Mouse (Mus musculus): ENCODE measurements around the gene Zmym3. TPM values are rescaled to one million over a fixed set of nuclear protein-coding genes. Genes with fewer than 3 reads are reported as not detected.

Zmym3 gene
- total and polyA plus RNA-seq, 2 experiments from 2014 or later: 129 to 226 TPM

DNA sequence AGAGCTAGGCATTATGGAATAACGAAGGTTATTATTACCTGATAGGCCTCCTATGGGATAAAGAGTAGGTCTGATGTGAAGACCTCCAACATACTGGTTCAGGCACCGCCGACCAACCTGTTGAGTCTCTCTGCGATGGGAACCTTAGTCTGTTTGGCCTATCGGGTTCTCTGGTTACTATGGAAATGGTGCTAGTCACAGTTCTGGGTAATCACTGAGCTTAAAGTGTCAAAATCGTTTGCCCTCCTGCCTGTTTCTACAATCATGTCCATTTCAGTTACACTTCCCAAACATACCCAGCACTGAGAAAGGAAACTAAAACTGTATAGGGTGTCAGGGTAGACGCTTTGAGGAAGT is 8.1 kb upstream of the Zmym3 start:
- H3K27me3 ChIP-seq (ENCODE audit: insufficient read depth, low read length): no peaks in the 10 kb centered on the region
- TF ChIP-seq CTCF (IDR thresholded peaks at IDR 0.05): no peak
- no peak overlapping the region for H3K9ac ChIP-seq (replicated peaks; ENCODE audit: low read length, poor library complexity, severe bottlenecking)
- peak overlapping the region; percentile 17 for H3K4me3 ChIP-seq (ENCODE audit: low read depth, low read length)
- H3K9me3 ChIP-seq (ENCODE audit: low read length): no peaks in the 10 kb centered on the region
- DNase-seq (ENCODE audit: low spot score) (no peak), ATAC-seq (ENCODE audit: low FRiP score) (peak; percentile 17; the same call in 1 of the 2 replicates)
- no peaks in the 10 kb centered on the region for H3K4me1 ChIP-seq (ENCODE audit: insufficient read depth, low read length)
- H3K36me3 ChIP-seq (ENCODE audit: insufficient read depth, low read length): no peaks in the 10 kb centered on the region
- H3K4me2 ChIP-seq (ENCODE audit: low read depth, low read length, poor library complexity, severe bottlenecking): peak overlapping the region; percentile 35
- peak overlapping the region; percentile 65 for H3K27ac ChIP-seq (ENCODE audit: low read depth, low read length)
- 23% methylated on average over 7 of the region's 7 CpGs for WGBS

DNA sequence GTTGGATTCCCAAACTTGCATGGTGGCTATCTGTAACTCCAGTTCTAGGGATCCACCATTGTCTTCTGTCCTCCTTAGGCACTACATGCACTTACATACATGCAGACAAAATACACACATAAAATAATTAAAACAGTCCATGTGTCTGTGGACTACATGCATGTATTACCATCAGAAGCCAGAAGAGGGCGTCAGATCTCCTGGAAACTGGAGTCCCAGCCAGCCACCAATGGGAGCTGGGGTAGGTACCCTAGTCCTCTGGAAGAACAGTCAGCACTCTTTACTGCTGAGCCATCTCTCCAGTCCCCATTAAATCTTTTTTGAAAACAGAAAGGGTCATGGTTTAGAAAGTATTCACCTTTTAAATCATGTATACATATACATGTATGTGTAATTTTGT is 7.1 kb upstream of the Zmym3 start:
- Histone ChIP-seq H3K9me3 (ENCODE audit: low read length) (no peaks in the 10 kb centered on the region), H3K4me3 (ENCODE audit: low read depth, low read length) (no peak overlapping the region), H3K36me3 (ENCODE audit: insufficient read depth, low read length) (no peaks in the 10 kb centered on the region), H3K9ac (replicated peaks; ENCODE audit: low read length, poor library complexity, severe bottlenecking) (no peak overlapping the region), H3K27ac (ENCODE audit: low read depth, low read length) (no peak overlapping the region), H3K27me3 (ENCODE audit: insufficient read depth, low read length) (no peaks in the 10 kb centered on the region), H3K4me1 (ENCODE audit: insufficient read depth, low read length) (no peaks in the 10 kb centered on the region), H3K4me2 (ENCODE audit: low read depth, low read length, poor library complexity, severe bottlenecking) (no peak overlapping the region)
- WGBS: 11% methylated on average over 1 of the region's 1 CpGs
- TF ChIP-seq CTCF (IDR thresholded peaks at IDR 0.05): peak; percentile 43
- ATAC-seq (ENCODE audit: low FRiP score) (no peak), DNase-seq (ENCODE audit: low spot score) (no peak)

DNA sequence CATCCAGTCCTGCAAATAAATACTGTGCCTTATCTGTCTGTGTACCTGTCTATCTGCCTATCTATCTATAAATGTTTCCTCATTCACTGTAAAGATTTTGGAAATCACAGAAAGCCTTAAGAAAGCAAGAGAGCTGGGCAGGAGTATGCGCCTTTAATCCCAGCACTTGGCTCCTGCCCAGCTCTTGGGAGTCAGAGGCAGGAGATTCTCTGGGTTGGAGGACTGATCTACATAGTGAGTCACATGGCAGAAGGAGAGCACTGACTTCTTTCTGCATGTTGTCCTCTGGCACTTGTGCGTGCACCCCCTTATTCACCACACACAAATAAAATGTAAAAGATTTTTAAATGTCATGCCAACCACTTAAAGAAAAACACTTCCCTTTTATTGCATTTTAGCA is 2.8 kb upstream of the Zmym3 start:
- no peak for TF ChIP-seq CTCF (IDR thresholded peaks at IDR 0.05)
- no peak overlapping the region for H3K9ac ChIP-seq (replicated peaks; ENCODE audit: low read length, poor library complexity, severe bottlenecking)
- DNase-seq (ENCODE audit: low spot score) (no peak), ATAC-seq (ENCODE audit: low FRiP score) (no peak)
- WGBS: 72% methylated on average over 2 of the region's 2 CpGs
- no peak overlapping the region for H3K4me2 ChIP-seq (ENCODE audit: low read depth, low read length, poor library complexity, severe bottlenecking)
- H3K4me3 ChIP-seq (ENCODE audit: low read depth, low read length): no peak overlapping the region
- H3K9me3 ChIP-seq (ENCODE audit: low read length): no peaks in the 10 kb centered on the region
- H3K27ac ChIP-seq (ENCODE audit: low read depth, low read length): no peak overlapping the region
- H3K4me1 ChIP-seq (ENCODE audit: insufficient read depth, low read length): no peaks in the 10 kb centered on the region
- H3K27me3 ChIP-seq (ENCODE audit: insufficient read depth, low read length): no peaks in the 10 kb centered on the region
- H3K36me3 ChIP-seq (ENCODE audit: insufficient read depth, low read length): no peaks in the 10 kb centered on the region

DNA sequence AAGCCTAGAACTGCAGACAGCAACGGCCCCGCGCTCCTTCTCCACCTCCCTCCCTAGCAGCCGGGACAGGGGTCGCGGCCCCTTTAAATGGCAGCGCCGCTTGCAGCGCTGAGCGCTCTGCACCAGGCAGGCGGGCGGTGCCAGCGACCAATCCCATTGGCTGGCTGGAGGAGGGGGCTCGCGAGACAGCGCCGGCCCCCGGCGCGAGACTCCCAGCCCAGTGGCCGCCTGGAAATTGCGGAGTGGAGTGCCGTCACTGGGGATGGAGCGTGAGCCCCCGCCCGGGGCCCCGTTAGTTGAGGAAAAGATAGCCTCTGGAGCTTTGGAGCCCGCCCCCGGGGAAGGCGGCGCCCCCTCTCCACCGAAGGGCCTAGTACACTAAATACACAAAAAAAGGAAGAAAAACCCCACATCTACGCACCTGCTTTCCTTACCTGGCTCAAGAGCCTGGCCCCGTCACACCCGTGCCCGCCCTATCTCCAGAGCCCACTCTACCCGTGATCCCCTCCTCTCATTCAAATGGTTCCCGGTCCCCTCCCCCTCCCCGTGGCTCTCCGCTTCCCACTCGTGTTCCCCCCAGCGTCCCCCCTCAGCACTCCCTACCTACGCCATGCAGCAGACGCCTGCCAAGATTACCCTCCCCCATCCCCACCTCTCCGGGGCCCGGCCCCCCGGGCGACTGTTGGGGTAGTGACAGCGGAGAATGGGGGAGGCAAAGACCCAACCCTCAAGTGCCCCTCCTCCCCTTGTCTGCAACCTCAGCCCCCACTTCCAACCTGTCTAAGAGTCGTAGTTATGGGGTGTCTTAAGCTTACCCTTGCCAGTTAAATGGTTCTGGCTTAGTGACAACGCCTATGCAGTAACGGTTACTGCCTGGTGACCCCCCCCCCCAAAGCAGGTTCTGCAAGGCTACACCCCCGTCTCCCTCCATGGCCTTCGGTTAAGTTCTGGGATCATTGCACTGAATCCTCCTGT is 637 bp downstream of the Zmym3 start:
- Histone ChIP-seq H3K4me2 (ENCODE audit: low read depth, low read length, poor library complexity, severe bottlenecking) (peak overlapping the region; percentile 71), H3K9me3 (ENCODE audit: low read length) (no peaks in the 10 kb centered on the region), H3K27me3 (ENCODE audit: insufficient read depth, low read length) (no peaks in the 10 kb centered on the region), H3K4me3 (ENCODE audit: low read depth, low read length) (peak overlapping the region; percentile 49), H3K9ac (replicated peaks; ENCODE audit: low read length, poor library complexity, severe bottlenecking) (peak overlapping the region; percentile 80), H3K27ac (ENCODE audit: low read depth, low read length) (peak overlapping the region; percentile 86), H3K4me1 (ENCODE audit: insufficient read depth, low read length) (no peaks in the 10 kb centered on the region), H3K36me3 (ENCODE audit: insufficient read depth, low read length) (0 out of 2 replicates have a peak, but pooled peaks cover 2% of the 10 kb centered on the region)
- DNase-seq (ENCODE audit: low spot score): peak; percentile 93
- peak; percentile 95 for ATAC-seq (ENCODE audit: low FRiP score)
- WGBS: 23% methylated on average over 51 of the region's 54 CpGs
- no peak for TF ChIP-seq CTCF (IDR thresholded peaks at IDR 0.05)

DNA sequence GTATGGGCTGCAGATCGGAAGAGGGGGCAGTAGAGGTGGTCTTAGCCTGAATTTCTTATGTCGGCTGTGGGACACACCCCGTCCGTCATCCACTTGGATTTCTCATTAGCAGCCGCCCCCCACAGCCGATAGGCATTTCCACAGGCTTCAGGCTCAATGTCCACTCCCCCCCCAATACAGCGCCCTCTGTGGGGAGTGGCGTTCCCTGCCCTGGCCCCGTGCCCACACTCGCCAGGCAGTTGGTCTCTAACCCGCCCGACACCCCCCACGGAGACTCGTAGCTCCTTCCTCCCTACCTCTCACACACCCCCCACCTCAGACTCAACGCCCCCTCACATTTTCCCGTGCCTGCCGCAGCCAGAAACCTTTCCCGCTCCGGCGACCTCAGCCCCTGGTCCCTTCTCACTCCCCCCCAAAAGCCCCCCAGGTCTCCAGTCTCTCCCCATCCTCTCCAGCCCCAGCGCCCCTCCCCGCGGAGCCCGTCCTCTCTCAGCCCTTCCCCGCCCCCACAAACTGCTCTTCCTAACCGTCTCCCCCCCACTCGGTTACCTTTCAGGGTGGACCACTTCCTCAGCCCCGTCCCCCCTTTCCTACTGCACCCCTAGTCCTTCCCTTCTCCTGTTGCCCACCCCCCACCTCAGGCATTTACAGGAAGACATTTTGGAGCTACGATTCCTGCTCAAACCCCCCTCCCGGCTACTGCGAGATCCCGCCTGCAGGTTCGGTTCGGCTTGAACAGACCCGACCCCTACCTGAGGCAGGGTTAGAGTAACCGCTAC is 1.5 kb downstream of the Zmym3 start:
- peak overlapping the region; percentile 80 for H3K9ac ChIP-seq (replicated peaks; ENCODE audit: low read length, poor library complexity, severe bottlenecking)
- peak overlapping the region; percentile 86 for H3K27ac ChIP-seq (ENCODE audit: low read depth, low read length)
- H3K4me1 ChIP-seq (ENCODE audit: insufficient read depth, low read length): no peaks in the 10 kb centered on the region
- H3K4me3 ChIP-seq (ENCODE audit: low read depth, low read length): peak overlapping the region; percentile 49
- H3K27me3 ChIP-seq (ENCODE audit: insufficient read depth, low read length): no peaks in the 10 kb centered on the region
- H3K9me3 ChIP-seq (ENCODE audit: low read length): no peaks in the 10 kb centered on the region
- ATAC-seq (ENCODE audit: low FRiP score) (peak; percentile 12), DNase-seq (ENCODE audit: low spot score) (peak; percentile 63)
- peak overlapping the region; percentile 71 for H3K4me2 ChIP-seq (ENCODE audit: low read depth, low read length, poor library complexity, severe bottlenecking)
- WGBS: 31% methylated on average over 31 of the region's 36 CpGs
- peak; percentile 53 for TF ChIP-seq CTCF (IDR thresholded peaks at IDR 0.05)
- 0 out of 2 replicates have a peak, but pooled peaks cover 2% of the 10 kb centered on the region for H3K36me3 ChIP-seq (ENCODE audit: insufficient read depth, low read length)

All from midbrain, postnatal 0 days (tissue).